Comparison of ENCODE assay signal across 25 mouse cellular contexts in genomic region chr16:20106996-20107395, GRCm38 (mm10).
"Had no signal": no experiment of that assay in that cellular context is flagged by ENCODE, and none has a peak within 500 bp of the region (broad histone marks: within the 10 kb centered on the region; RNA-seq: fewer than 3 reads in every experiment).

No protein-coding gene starts in this region.

- H3K4me3 ChIP-seq: heart, embryonic 13.5 days; heart, embryonic 15.5 days; intestine, embryonic 15.5 days; left cerebral cortex, adult 2 months; limb, embryonic 10.5 days; limb, embryonic 12.5 days; liver, embryonic 13.5 days; liver, embryonic 15.5 days had no signal

- DNase-seq: forebrain, postnatal 0 days; gastrocnemius, postnatal 14 days; gastrocnemius, postnatal 36 days; heart, adult 18-20 months; heart, postnatal 14 days; heart, postnatal 36 days; kidney, adult 18-20 months; kidney, adult 8-10 months; kidney, postnatal 10 days; kidney, postnatal 25 days; kidney, postnatal 4 days; layer of hippocampus, adult 9-11 months; liver; liver, embryonic 13.5 days had no signal

- H3K4me1 ChIP-seq: heart, embryonic 13.5 days; heart, embryonic 15.5 days; intestine, embryonic 15.5 days; limb, embryonic 10.5 days; limb, embryonic 12.5 days; liver, embryonic 13.5 days; liver, embryonic 15.5 days had no signal

- H3K27me3 ChIP-seq: heart, embryonic 13.5 days; heart, embryonic 15.5 days; intestine, embryonic 15.5 days; limb, embryonic 12.5 days; liver, embryonic 13.5 days; liver, embryonic 15.5 days had no signal

- H3K27ac ChIP-seq: heart, embryonic 13.5 days; heart, embryonic 15.5 days; hindbrain, embryonic 14.5 days; intestine, embryonic 15.5 days; left cerebral cortex, adult 2 months; limb, embryonic 10.5 days; limb, embryonic 12.5 days; liver, embryonic 13.5 days; liver, embryonic 15.5 days had no signal

- ATAC-seq: forebrain, postnatal 0 days; hindbrain, embryonic 16.5 days; inflammation-experienced regulatory T-cells, adult 6 months; intestine, embryonic 15.5 days; intestine, postnatal 0 days had no signal
